ENCODE assay signal across 16 mouse cellular contexts in genomic region chr2:42406037-42406436, GRCm38 (mm10).
"Had no signal": no experiment of that assay in that cellular context is flagged by ENCODE, and none has a peak within 500 bp of the region (broad histone marks: within the 10 kb centered on the region; RNA-seq: fewer than 3 reads in every experiment).

No protein-coding gene starts in this region.

- H3K4me3 ChIP-seq: limb, embryonic 12.5 days; liver, embryonic 13.5 days; lung, embryonic 15.5 days; myocyte; stomach, embryonic 15.5 days had no signal

- H3K4me1 ChIP-seq: limb, embryonic 12.5 days; liver, embryonic 13.5 days; lung, embryonic 15.5 days; stomach, embryonic 15.5 days had no signal

- H3K9ac ChIP-seq: limb, embryonic 12.5 days; liver, embryonic 13.5 days; liver, postnatal 0 days; lung, embryonic 15.5 days; stomach, embryonic 15.5 days had no signal

- H3K4me2 ChIP-seq: limb, embryonic 12.5 days; liver, embryonic 13.5 days; lung, embryonic 15.5 days; stomach, embryonic 15.5 days had no signal

- H3K36me3 ChIP-seq: limb, embryonic 12.5 days; liver, embryonic 13.5 days; lung, embryonic 15.5 days; stomach, embryonic 15.5 days had no signal

- H3K27me3 ChIP-seq: limb, embryonic 12.5 days; liver, embryonic 13.5 days; lung, embryonic 15.5 days; stomach, embryonic 15.5 days had no signal

- H3K9me3 ChIP-seq: limb, embryonic 12.5 days; liver, embryonic 13.5 days; lung, embryonic 15.5 days; stomach, embryonic 15.5 days had no signal

- ATAC-seq: inflammation-experienced regulatory T-cells, adult 6 months; intestine, postnatal 0 days; liver, postnatal 0 days had no signal

- H3K27ac ChIP-seq: limb, embryonic 12.5 days; liver, embryonic 13.5 days; lung, embryonic 15.5 days; stomach, embryonic 15.5 days had no signal

- DNase-seq: kidney, adult 8-10 months; kidney, postnatal 25 days; layer of hippocampus, adult 9-11 months; layer of hippocampus, postnatal 36 days; liver; liver, embryonic 13.5 days; liver, postnatal 0 days; right cerebral cortex, postnatal 14 days; thymus, adult 2 months; thymus, postnatal 25 days had no signal
